Mouse (Mus musculus) embryonic fibroblast, embryonic 13.5 days (primary cell): ENCODE results near the gene Ubac2.

Experiments used
- CTCF ChIP-seq: IDR thresholded peaks from 2 replicates; pipeline ENCODE4 v1.5.1; 2011; ENCODE audit warnings: mild to moderate bottlenecking, control low read depth, low read length, moderate library complexity, borderline replicate concordance; ENCODE audit not compliant: insufficient read depth
- POLR2A ChIP-seq: IDR thresholded peaks from 2 replicates; pipeline ENCODE4 v1.6.1; 2011; ENCODE audit warnings: low read depth, mild to moderate bottlenecking, control low read depth, low read length, moderate library complexity

DNA sequence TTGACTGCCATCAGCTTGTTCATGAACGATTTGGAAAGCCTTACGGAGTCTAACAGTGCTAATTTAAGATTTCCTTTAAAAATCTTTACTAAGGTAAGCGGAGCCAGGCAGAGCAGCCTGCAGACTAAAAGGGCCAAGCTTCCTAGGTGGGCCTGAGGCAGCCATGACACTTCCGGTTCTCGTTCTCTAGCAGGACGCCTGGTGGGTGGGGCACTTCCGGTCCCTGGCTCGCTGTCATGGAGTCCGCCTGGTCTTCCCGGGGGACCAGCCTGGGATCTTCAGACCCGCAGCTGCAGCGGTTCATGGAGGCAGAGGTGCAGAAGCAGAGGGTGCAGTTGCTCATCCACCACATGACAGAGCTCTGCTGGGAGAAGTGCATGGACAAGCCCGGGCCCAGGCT, 156.0 kb downstream of the Ubac2 start, which contains the start of gene Timm8a2:
- TF ChIP-seq POLR2A = no peak
- no peak for TF ChIP-seq CTCF
